Mouse (Mus musculus) spleen, adult 2 months (tissue): Measurements from ENCODE around the gene Kxd1. TPM values are rescaled to one million over a fixed set of nuclear protein-coding genes. Genes with fewer than 3 reads are reported as not detected.

ENCODE experiments used
- DNase-seq, 2 experiments: peaks; one replicate each; pipeline versions ENCODE4 v3.0.0 to v3.0.0-alpha.2; 2012 to 2021; ENCODE audit warnings: low spot score in 2 of 2, low read depth in 1 of 2
- H3K27ac ChIP-seq: fragments of 200-500 bp; 2 replicates; pipeline ENCODE4 v1.5.1; 2012; ENCODE audit warnings: low read length, inconsistent platforms; ENCODE audit not compliant: insufficient read depth
- H3K27me3 ChIP-seq: fragments of 200-500 bp; 2 replicates; pipeline ENCODE4 v1.6.1; 2012; ENCODE audit warnings: mild to moderate bottlenecking, moderate library complexity, low read length, inconsistent platforms; ENCODE audit not compliant: control insufficient read depth, insufficient read depth
- H3K36me3 ChIP-seq: fragments of 200-500 bp; 2 replicates; pipeline ENCODE4 v1.6.1; 2012; ENCODE audit warnings: mild to moderate bottlenecking, low read length, inconsistent platforms; ENCODE audit not compliant: control insufficient read depth, insufficient read depth
- H3K4me1 ChIP-seq: fragments of 200-500 bp; 2 replicates; pipeline ENCODE4 v1.6.1; 2011; ENCODE audit warnings: inconsistent platforms; ENCODE audit not compliant: control insufficient read depth, insufficient read depth, insufficient read length
- H3K4me3 ChIP-seq: fragments of 200-500 bp; 2 replicates; pipeline ENCODE4 v1.5.1; 2011; ENCODE audit warnings: mild to moderate bottlenecking, inconsistent platforms; ENCODE audit not compliant: insufficient read depth, insufficient read length; ENCODE audit errors: extremely low read depth
- CTCF ChIP-seq: fragments of 200-500 bp; IDR thresholded peaks from 2 replicates; pipeline ENCODE4 v1.5.1; 2011; ENCODE audit warnings: mild to moderate bottlenecking, inconsistent platforms; ENCODE audit not compliant: insufficient read depth, insufficient read length, insufficient replicate concordance; ENCODE audit errors: extremely low read depth
- POLR2A ChIP-seq: fragments of 200-500 bp; IDR thresholded peaks from 2 replicates; pipeline ENCODE4 v1.6.1; 2011; ENCODE audit warnings: low read depth, low read length, inconsistent platforms
- WGBS: fragments of 180-500 bp; shearing (Covaris S2); methylation state at CpG from one replicate; pipeline ENCODE4 v1.1.7; 2018; 5-methylcytosine and 5-hydroxymethylcytosine counted together
- polyA plus RNA-seq: library from polyadenylated mRNA; depleted of rRNA; stranded (reverse); fragments of >200 nt; gene quantifications from 2 replicates; pipeline ENCODE4 v1.2.3, GENCODE M21; 2012

Kxd1 gene
- polyA plus RNA-seq, 1 experiment, result 50.2 TPM

GRCm38 (mm10) chr8:70530314-70530713 is 2.6 kb upstream of the Kxd1 start:
- WGBS, result 91% methylated on average over 2 of the region's 2 CpGs
- H3K4me1 ChIP-seq, result peaks cover 6% of the 10 kb centered on the region; the same call in 1 of the 2 replicates
- no peak for TF ChIP-seq POLR2A
- no peak for TF ChIP-seq CTCF
- H3K27ac ChIP-seq, result no peak overlapping the region
- H3K36me3 ChIP-seq, result peaks cover 32% of the 10 kb centered on the region
- no peak overlapping the region for H3K4me3 ChIP-seq
- no peaks in the 10 kb centered on the region for H3K27me3 ChIP-seq
- DNase-seq, result no peak

- no peak for DNase-seq
- H3K4me1 ChIP-seq, result peaks cover 6% of the 10 kb centered on the region; the same call in 1 of the 2 replicates
- H3K36me3 ChIP-seq, result peaks cover 32% of the 10 kb centered on the region
- H3K4me3 ChIP-seq, result no peak overlapping the region
- H3K27me3 ChIP-seq, result no peaks in the 10 kb centered on the region
- TF ChIP-seq CTCF (no peak), POLR2A (no peak)
- WGBS, result 88% methylated on average over 3 of the region's 3 CpGs
- no peak overlapping the region for H3K27ac ChIP-seq
Measured at GRCm38 (mm10) chr8:70529741-70530161, 2.0 kb upstream of the Kxd1 start.

GRCm38 (mm10) chr8:70529299-70529698 is 1.5 kb upstream of the Kxd1 start:
- Histone ChIP-seq H3K27me3 (no peaks in the 10 kb centered on the region), H3K4me1 (peaks cover 6% of the 10 kb centered on the region; the same call in 1 of the 2 replicates), H3K36me3 (peaks cover 27% of the 10 kb centered on the region), H3K27ac (no peak overlapping the region), H3K4me3 (no peak overlapping the region)
- no peak for TF ChIP-seq POLR2A
- no peak for TF ChIP-seq CTCF
- 45% methylated on average over 5 of the region's 5 CpGs for WGBS
- DNase-seq, result no peak

- TF ChIP-seq POLR2A, result no peak
- no peak for TF ChIP-seq CTCF
Measured at GRCm38 (mm10) chr8:70528182-70528797, 534 bp upstream of the Kxd1 start.

GRCm38 (mm10) chr8:70527111-70527511 is 645 bp downstream of the Kxd1 start:
- DNase-seq, result no peak
- TF ChIP-seq POLR2A, result no peak
- no peak for TF ChIP-seq CTCF
- Histone ChIP-seq H3K27me3 (no peaks in the 10 kb centered on the region), H3K4me1 (peaks cover 6% of the 10 kb centered on the region; the same call in 1 of the 2 replicates), H3K36me3 (peaks cover 15% of the 10 kb centered on the region), H3K4me3 (peak overlapping the region; percentile 89), H3K27ac (peak overlapping the region; percentile 59)
- WGBS, result 3% methylated on average over 8 of the region's 8 CpGs

More at GRCm38 (mm10) chr8:70528182-70528797, 534 bp upstream of the Kxd1 start:
- Histone ChIP-seq H3K27me3 (no peaks in the 10 kb centered on the region), H3K27ac (peak overlapping the region; percentile 73), H3K4me1 (peaks cover 6% of the 10 kb centered on the region; the same call in 1 of the 2 replicates), H3K36me3 (peaks cover 22% of the 10 kb centered on the region), H3K4me3 (peak overlapping the region; percentile 89)
- no peak for DNase-seq
- WGBS, result 15% methylated on average over 13 of the region's 13 CpGs

GRCm38 (mm10) chr8:70522592-70523403 is 5.0 kb downstream of the Kxd1 start:
- no peaks in the 10 kb centered on the region for H3K27me3 ChIP-seq
- H3K27ac ChIP-seq, result peak overlapping the region; percentile 60
- no peaks in the 10 kb centered on the region for H3K4me1 ChIP-seq
- under 1% methylated on average over 51 of the region's 51 CpGs for WGBS
- TF ChIP-seq CTCF (peak; percentile 36; the same call in 1 of the 2 replicates), POLR2A (peak; percentile 67)
- H3K4me3 ChIP-seq, result peak overlapping the region; percentile 85
- peaks cover 8% of the 10 kb centered on the region; the same call in 1 of the 2 replicates for H3K36me3 ChIP-seq
- DNase-seq, result peak; percentile 94 to 96

- peaks cover 13% of the 10 kb centered on the region for H3K36me3 ChIP-seq
- H3K27ac ChIP-seq, result no peak overlapping the region
- no peaks in the 10 kb centered on the region for H3K4me1 ChIP-seq
- no peak overlapping the region for H3K4me3 ChIP-seq
- WGBS, result 60% methylated on average over 2 of the region's 2 CpGs
- H3K27me3 ChIP-seq, result no peaks in the 10 kb centered on the region
- TF ChIP-seq POLR2A (no peak), CTCF (no peak)
- DNase-seq, result no peak
Measured at GRCm38 (mm10) chr8:70519606-70520005, 8.2 kb downstream of the Kxd1 start.
